Mouse (Mus musculus): ENCODE measurements around the gene Plxnb3.

DNA sequence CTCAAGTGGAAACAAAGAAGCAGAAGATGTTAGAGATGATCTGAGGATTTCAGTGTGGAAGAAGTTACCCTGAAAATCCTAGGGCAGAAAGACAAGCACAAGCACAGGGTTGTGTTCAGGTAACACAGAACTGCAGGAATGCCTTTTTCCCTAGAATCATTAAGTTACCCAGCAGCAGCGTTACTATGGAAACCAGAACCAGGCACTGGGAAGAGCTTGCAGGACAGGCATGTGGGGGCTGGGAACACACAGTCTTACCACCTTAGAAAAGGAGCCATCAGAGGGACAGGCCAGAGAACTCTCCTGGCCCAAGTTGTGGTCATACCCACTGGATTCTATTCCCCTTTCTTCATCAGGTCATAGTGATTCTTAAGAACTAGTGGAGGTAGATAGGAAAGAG is 48.9 kb downstream of the Plxnb3 start:
- TF ChIP-seq CTCF (IDR thresholded peaks at IDR 0.05; ENCODE audit: low read depth) (no peak), EP300 (optimal IDR thresholded peaks at IDR 0.05) (no peak)
